Mouse (Mus musculus): Measurements from ENCODE around the gene Vmn1r218.
"Not testable (repeated sequence)": the region's sequence is repeated elsewhere in the genome, so short reads cannot be mapped to it uniquely, and the experiment has no call there.

Gene Vmn1r218

DNA sequence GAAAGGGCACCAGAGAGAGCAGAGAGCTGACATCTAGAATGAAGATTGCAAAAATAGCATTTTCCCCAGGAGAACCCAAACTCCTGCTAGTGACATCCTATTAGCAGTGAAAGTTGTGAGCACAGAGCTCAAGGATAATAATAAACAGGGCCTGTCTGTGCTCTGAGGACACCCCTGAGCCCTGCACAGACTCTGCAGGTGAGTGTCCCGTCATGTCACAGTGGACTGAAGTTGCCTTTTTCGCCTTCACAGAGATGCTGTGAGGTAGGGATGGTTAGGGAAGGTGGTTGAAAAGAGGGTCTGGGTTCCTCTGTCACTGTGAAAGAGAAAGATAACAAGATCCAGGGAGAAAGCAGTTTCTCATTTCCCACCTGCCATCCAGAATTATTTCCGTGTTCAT, at the start of gene Vmn1r218:
Vmn1r218 (plus strand) TSS at position 57 of the 400 bp plus-strand sequence.
- DNase-seq (ENCODE audit: low spot score) = no peak

DNA sequence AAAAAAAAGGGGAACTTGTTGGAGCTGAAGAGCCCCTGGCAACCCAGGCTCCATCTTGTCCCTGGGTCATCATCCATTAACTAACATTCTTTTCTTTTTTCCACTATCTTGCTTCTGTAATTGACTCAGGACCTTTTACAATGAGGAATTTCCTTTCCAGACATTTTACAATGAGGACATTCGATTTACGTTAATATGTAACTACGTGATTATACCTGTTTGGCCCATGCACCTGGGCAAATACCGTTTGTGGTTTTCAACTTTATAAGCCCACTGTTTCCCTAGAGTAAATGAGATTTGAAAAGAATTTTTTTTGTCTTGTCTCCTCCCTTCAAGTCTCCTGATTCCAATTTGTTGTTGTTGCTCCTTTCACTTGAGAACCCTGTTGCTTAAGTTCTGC, 38.6 kb upstream of the Vmn1r218 start:
- no peak for DNase-seq (ENCODE audit: low spot score)

DNA sequence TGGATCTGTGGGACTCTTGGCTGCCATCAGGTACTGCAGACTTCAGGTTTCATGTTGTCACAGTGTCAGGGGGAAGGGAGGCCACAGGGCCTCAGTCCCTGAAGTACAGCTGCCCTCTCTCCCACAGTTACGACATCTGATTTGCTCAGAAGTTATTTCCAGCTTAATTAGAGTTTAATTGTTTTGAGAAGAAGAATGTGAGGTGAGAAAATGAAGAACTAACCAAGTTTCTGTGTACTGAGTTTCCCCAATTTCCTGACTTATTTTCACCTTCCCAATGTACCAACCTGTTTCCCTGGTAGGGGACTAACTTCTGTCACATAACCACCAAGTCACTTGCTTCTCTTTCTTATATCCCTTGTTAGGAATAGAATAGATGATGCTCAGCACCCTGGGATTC, 14.8 kb upstream of the Vmn1r218 start, which contains the start of gene Vmn1r217:
Vmn1r217 (minus strand) TSS at position 101 of the 400 bp plus-strand sequence.
- not testable (repeated sequence) for DNase-seq (ENCODE audit: low spot score)

DNA sequence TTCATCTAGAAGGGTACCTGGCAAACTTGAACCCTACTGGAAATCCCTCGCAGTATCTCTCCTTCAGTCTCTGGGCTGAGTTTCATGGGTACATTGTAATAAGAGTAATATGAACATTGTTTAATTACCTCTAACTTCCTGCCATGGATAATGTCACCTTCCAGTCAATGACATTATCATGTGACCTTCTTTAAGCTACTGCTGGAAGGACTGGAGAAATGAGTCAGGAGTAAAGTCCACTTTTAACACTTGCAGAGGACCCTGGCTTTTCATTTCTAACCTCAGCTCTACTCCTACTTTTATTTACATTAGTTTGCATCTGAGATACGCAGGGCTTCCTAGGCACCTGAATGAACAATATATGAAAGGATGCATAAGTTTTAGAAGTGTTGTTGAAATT, 12.3 kb upstream of the Vmn1r218 start:
- DNase-seq (ENCODE audit: low spot score) = no peak

DNA sequence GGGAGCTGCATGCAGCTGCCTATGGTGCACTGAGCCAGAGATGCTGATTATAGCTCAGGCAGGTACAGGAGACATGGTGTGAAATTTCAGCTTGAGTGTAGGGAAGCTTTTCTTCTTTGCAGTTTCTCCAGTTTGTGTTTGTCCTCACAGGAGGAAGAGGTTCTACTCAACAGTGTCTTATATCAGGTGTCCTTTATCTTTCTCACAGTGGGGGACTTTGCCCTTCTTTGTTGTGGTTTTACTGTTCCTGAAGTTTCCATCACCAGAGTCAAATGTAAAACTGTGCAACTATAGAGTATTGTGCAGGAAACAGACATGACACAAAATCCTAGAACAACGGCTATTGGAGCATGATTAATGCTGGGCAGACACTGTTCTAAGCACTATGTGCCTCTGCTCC, 546 bp downstream of the Vmn1r218 start:
- DNase-seq (ENCODE audit: low spot score) = no peak

DNA sequence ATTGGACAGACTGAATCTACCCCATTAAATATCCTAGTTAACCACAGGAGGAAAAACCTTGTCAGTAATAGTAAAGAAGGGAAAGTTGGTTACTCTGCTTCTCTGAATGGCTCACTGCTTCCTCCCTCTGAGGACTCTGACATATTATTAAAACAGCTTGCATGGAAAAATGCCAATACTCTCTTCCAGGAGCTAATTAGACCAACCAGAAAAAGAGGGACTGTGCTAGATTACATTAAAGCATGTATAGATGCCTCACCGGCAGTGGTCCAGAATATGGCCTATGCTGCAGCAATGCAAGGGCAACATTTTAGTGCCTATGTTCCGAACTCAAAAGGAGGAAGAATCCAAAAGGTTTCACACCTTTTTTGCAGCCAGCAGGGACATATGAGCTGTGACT, 5.9 kb downstream of the Vmn1r218 start:
- DNase-seq (ENCODE audit: low spot score) = no peak

DNA sequence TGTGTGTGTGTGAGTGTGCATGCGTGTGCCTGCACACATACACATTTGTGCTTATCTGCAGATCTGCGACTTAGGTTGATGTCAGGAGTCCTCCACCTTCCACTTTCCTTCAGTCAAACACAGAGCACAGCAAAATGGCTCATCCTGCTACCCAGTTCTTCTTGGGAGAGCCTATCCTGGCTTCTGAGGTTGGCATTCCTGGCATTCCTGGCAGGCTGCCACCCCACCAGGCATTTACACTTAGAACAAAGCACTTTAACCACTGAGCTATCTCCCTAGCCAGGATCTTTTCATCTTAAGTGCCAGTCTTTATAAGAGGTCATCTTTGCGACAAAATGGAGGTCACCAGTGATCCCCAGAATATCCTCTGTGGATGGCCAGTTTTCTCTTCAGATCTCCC, 24.9 kb downstream of the Vmn1r218 start:
- no peak for DNase-seq (ENCODE audit: low spot score)

DNA sequence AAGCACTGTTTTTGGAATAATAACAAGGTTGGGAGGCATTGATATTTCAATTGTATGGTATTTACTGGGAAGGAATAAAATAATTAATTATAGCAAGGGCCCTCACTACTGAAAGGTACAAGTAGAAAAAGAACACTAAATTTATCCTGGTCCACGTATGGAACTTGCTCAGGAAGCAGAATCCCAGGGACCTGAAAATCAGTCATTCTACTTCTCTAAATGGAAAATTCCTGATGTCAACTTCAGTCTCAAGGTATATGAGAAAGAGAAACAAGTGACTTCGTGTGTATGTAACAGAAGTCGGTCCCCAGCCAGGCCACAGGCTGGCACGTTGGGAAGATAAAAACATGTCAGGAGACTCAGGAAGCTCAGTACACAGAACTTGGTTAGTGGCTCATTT, 26.1 kb downstream of the Vmn1r218 start, which contains the start of gene Vmn1r219:
Vmn1r219 (plus strand) TSS at position 301 of the 400 bp plus-strand sequence.
- DNase-seq (ENCODE audit: low spot score) = no peak

DNA sequence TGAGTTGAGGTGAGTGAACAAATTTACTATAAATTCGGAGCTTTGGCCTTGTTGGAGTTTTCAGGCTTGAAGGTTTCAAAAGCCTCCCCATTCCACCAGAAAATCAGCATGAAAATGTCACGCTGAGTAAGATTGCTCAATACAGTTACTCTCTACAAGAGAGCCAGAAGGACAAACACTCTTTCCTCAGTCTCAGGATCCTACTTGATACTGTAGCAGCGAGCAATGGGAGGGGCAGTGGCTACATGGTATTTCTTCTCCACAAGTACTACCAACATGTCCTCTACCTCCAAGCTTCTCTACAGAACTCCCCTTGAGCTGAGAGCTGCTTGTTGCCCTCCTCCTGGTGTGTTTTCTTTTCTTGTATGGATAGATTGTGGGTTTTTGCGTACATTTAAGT, 33.5 kb downstream of the Vmn1r218 start:
- DNase-seq (ENCODE audit: low spot score) = not testable (repeated sequence)

DNA sequence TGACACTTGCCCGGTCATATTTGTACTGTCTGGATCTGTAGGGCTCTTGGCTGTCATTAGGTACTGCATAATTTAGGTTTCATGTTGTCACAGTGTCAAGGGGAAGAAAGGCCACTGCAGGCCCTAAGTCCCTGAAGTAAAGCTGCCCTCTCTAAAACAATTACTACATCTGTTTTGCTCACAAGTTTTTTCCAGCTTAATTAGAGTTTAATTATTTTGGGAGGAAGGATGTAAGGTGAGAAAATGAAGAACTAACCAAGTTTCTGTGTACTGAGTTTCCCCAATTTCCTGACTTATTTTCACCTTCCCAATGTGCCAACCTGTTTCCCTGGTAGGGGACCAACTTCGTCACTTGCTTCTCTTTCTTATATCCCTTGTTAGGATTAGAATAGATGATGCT, 54.9 kb downstream of the Vmn1r218 start, which contains the start of gene Vmn1r220:
Vmn1r220 (minus strand) TSS at position 101 of the 400 bp plus-strand sequence.
- DNase-seq (ENCODE audit: low spot score) = no peak

Data from urinary bladder, postnatal 14 days (tissue).